Mouse (Mus musculus): ENCODE data around the gene Pum1. TPM values are rescaled to one million over a fixed set of nuclear protein-coding genes. Genes with fewer than 3 reads are reported as not detected.

Pum1 gene
- polyA plus RNA-seq, 1 experiment from 2014 or later: 106 TPM

DNA sequence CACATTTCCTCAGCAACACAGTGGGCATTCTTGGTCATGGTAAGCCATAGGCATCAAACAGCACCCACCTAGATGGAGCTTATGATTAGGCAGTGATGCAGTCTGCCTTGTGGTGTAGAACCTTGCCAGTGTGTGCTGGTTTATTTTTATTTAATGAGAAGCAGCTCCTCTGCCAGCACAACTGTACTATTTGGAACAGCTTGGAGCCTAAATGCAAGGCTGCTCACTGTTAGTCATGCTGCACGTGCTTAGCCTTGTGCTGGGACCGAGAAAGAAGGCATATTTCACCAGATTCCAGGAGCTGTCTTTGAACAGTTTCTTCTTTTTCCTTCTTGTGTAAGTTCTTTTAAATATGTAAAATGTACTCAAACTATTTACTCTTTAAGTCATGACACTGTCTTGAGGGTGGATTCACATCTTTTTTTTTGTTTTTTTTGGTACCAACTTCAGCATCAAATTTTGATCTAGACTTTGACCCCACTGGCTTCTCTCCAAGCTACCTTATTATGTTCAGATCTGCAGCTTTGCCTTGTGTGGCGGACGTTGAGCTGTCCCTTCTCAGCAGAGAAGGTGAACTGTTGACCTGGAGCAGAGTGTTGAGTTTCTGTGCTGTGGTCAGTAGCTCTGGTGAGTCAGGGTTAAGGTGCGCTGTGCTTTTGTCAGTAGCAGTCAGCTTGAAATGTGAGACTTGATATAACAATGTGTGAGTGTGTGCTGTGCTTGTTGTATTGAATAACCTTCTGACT lies 82.6 kb downstream of the Pum1 start:
- WGBS: 91% methylated on average over 5 of the region's 5 CpGs
- Histone ChIP-seq H3K36me3 (peaks cover 88% of the 10 kb centered on the region), H3K9me3 (no peaks in the 10 kb centered on the region), H3K27me3 (replicated peaks) (no peaks in the 10 kb centered on the region), H3K4me2 (replicated peaks) (no peak overlapping the region), H3K9ac (no peak overlapping the region), H3K4me1 (no peaks in the 10 kb centered on the region), H3K4me3 (no peak overlapping the region), H3K27ac (no peak overlapping the region)
- ATAC-seq (ENCODE audit: low FRiP score, low read depth): no peak

DNA sequence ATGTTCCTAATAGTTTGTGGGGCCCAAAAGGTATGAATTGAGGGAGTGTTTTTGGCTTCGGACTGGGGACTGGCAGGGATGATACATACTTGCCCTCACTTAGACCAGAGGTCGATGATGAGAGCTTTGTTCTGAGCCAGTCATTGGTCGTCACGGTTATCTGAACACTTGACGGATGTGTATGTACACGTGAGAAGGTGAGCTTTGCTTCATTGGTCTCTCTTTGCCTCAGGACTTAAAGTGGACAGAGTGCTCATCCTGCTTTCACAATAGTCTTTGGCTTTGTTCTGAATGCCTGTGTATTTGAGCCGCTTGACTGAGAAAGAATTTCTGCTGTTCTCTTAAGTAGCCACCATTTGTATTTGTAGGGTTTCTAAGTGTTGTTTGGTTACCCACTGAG lies 86.4 kb downstream of the Pum1 start:
- Histone ChIP-seq H3K36me3 (peaks cover 94% of the 10 kb centered on the region), H3K4me2 (replicated peaks) (no peak overlapping the region), H3K9ac (no peak overlapping the region), H3K4me1 (no peaks in the 10 kb centered on the region), H3K27me3 (replicated peaks) (no peaks in the 10 kb centered on the region), H3K4me3 (no peak overlapping the region), H3K27ac (no peak overlapping the region), H3K9me3 (no peaks in the 10 kb centered on the region)
- no peak for ATAC-seq (ENCODE audit: low FRiP score, low read depth)
- WGBS: 76% methylated on average over 7 of the region's 7 CpGs

DNA sequence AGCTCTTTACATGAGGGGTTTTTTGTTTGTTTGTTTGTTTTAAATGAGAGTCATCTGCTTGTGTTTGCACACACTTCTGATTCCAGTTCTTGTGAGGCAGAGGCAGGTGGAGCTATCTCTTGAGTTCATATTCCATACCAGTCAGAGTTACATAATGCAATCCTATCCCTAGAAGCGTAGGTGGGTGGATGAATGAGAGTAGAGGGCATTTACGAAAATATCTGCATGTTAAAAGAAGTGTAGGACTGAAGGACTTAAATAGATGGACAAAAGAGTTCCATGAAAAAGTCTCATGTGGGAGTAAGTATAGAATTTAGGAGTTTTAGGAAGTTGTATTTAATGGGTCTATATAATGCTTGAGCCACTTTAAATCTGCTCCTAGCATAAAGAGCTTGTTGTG lies 88.8 kb downstream of the Pum1 start:
- Histone ChIP-seq H3K4me2 (replicated peaks) (no peak overlapping the region), H3K4me3 (no peak overlapping the region), H3K9ac (no peak overlapping the region), H3K27ac (no peak overlapping the region), H3K9me3 (no peaks in the 10 kb centered on the region), H3K36me3 (peaks cover 84% of the 10 kb centered on the region), H3K4me1 (no peaks in the 10 kb centered on the region), H3K27me3 (replicated peaks) (no peaks in the 10 kb centered on the region)
- 96% methylated on average over 2 of the region's 2 CpGs for WGBS
- ATAC-seq (ENCODE audit: low FRiP score, low read depth): no peak

DNA sequence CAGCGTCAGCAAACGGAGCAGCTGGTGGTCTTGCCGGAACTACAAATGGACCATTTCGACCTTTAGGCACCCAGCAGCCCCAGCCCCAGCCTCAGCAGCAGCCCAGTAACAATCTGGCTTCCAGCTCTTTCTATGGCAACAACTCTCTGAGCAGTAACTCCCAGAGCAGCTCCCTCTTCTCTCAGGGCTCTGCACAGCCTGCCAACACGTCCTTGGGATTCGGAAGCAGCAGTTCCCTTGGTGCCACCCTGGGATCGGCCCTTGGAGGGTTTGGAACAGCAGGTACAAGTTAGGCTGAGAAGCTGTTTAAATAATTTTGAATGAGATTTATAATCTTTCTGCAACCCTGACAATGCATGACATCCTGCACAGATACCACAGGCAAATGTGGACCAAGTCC lies 89.5 kb downstream of the Pum1 start:
- Histone ChIP-seq H3K9ac (no peak overlapping the region), H3K36me3 (peaks cover 83% of the 10 kb centered on the region), H3K27me3 (replicated peaks) (no peaks in the 10 kb centered on the region), H3K9me3 (no peaks in the 10 kb centered on the region), H3K27ac (no peak overlapping the region), H3K4me3 (no peak overlapping the region), H3K4me2 (replicated peaks) (no peak overlapping the region), H3K4me1 (no peaks in the 10 kb centered on the region)
- ATAC-seq (ENCODE audit: low FRiP score, low read depth): no peak
- 80% methylated on average over 7 of the region's 7 CpGs for WGBS

DNA sequence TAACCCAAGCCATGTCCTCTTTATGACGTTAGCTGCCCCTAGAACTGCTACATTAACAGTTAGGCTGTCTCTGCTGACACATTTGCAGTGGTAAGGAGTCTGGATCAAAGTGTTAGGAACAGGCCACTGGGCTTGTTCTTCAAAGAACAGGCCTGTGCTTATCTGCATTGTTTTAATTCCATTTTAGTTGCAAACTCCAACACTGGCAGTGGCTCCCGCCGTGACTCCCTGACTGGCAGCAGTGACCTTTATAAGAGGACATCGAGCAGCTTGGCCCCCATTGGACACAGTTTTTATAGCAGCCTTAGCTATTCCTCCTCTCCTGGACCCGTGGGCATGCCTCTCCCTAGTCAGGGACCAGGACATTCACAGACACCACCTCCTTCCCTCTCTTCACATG lies 90.6 kb downstream of the Pum1 start:
- Histone ChIP-seq H3K4me2 (replicated peaks) (no peak overlapping the region), H3K4me1 (no peaks in the 10 kb centered on the region), H3K27ac (no peak overlapping the region), H3K36me3 (peaks cover 82% of the 10 kb centered on the region), H3K9ac (no peak overlapping the region), H3K9me3 (no peaks in the 10 kb centered on the region), H3K4me3 (no peak overlapping the region), H3K27me3 (replicated peaks) (no peaks in the 10 kb centered on the region)
- 83% methylated on average over 5 of the region's 5 CpGs for WGBS
- ATAC-seq (ENCODE audit: low FRiP score, low read depth): no peak

DNA sequence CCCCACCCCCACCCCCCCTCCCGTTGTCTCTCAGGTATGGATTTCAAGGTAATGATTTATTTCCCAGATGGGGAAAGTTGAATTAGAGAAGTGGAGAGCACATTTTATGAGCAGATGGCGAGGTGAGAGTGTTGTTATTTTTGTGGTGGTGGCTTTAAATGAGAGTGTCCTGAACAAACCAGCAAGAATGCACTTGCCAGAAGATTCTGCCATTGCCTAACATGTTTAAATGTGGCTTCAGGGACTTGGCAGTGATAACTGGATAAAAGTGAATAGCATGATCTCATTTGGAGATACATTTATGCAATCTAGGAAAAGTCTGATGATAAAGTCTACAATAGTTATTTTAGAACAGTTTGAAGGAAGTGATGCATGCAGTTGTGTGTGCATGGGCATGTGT lies 91.7 kb downstream of the Pum1 start:
- 82% methylated on average over 2 of the region's 2 CpGs for WGBS
- ATAC-seq (ENCODE audit: low FRiP score, low read depth): no peak
- Histone ChIP-seq H3K4me1 (no peaks in the 10 kb centered on the region), H3K27me3 (replicated peaks) (no peaks in the 10 kb centered on the region), H3K4me3 (no peak overlapping the region), H3K27ac (no peak overlapping the region), H3K4me2 (replicated peaks) (no peak overlapping the region), H3K36me3 (peaks cover 83% of the 10 kb centered on the region), H3K9me3 (no peaks in the 10 kb centered on the region), H3K9ac (no peak overlapping the region)

DNA sequence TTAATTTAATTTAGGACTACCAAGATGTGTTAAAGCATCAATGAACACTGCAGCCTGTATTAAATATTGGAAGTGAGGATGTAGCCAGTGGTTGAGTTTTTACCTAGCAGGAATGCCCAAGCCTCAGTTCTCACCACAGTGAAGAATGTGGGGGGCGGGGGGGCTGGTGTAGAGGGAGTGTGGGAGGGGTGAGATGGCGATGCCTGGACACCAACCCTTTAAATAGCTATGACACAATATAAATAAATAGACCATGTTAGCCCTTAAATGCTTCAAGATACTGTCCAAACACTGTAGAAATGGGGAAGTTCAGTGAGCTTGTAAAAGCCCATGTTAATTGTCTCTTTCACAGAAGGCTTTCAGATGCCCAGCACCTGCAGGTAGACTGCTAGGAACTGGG lies 96.8 kb downstream of the Pum1 start:
- Histone ChIP-seq H3K4me2 (replicated peaks) (no peak overlapping the region), H3K36me3 (peaks cover 77% of the 10 kb centered on the region), H3K9me3 (no peaks in the 10 kb centered on the region), H3K27me3 (replicated peaks) (no peaks in the 10 kb centered on the region), H3K4me1 (no peaks in the 10 kb centered on the region), H3K4me3 (no peak overlapping the region), H3K27ac (no peak overlapping the region), H3K9ac (no peak overlapping the region)
- ATAC-seq (ENCODE audit: low FRiP score, low read depth): no peak
- WGBS: 89% methylated on average over 2 of the region's 2 CpGs

DNA sequence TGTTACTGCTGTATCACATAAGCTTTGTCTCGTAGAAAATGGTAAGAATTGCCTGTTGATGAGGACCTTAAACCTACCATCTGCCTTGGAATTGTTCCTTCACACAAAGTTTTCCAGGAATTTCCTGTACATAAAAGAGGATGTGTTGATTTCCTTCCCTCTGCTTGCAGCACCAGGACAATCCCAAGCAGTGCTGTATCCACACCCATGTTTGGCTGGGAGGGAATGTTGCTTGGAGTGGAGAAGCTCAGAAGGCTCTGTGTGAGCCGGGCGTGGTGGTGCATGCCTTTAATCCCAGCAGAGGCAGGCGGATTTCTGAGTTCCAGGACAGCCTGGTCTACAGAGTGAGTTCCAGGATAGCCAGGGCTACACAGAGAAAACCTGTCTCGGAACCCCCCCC lies 98.7 kb downstream of the Pum1 start:
- no peak for ATAC-seq (ENCODE audit: low FRiP score, low read depth)
- Histone ChIP-seq H3K4me1 (no peaks in the 10 kb centered on the region), H3K4me3 (no peak overlapping the region), H3K4me2 (replicated peaks) (no peak overlapping the region), H3K9me3 (no peaks in the 10 kb centered on the region), H3K27me3 (replicated peaks) (no peaks in the 10 kb centered on the region), H3K27ac (no peak overlapping the region), H3K9ac (no peak overlapping the region), H3K36me3 (peaks cover 86% of the 10 kb centered on the region)
- 93% methylated on average over 5 of the region's 5 CpGs for WGBS

DNA sequence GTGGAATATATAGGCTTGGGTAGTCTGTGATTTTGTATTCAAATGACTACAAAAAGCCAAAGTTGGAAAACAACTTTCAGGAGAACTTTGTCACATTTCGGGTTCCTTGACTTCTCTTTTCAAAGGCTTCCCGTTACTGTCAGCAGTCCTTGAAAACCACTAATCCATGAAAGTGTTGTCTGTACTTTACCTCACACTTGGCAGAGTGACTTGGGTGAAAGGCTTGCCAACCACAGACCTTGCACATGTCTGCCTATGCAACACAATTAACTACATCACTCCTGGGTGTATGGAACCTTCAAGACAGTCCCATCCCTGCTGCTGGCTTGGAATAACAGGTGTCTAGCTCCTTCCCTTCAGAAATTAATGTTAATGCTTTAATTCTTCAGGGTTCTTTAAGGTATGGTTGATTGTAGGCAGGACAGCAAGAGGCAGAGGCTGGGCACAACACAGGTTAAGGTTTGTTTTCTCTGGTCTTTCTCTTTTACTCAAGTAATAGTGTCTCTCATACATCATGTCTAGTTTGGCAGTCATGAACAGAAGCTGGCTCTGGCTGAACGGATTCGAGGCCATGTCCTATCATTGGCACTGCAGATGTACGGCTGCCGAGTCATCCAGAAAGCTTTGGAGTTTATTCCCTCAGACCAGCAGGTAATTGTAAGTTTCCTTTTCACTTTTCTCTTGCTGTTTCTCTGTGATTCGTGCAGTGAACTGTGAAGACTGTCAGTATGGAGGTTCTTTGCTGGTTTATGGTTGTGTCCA lies 102.5 kb downstream of the Pum1 start:
- Histone ChIP-seq H3K4me1 (no peaks in the 10 kb centered on the region), H3K4me2 (replicated peaks) (no peak overlapping the region), H3K9me3 (no peaks in the 10 kb centered on the region), H3K9ac (no peak overlapping the region), H3K27ac (no peak overlapping the region), H3K36me3 (peaks cover 87% of the 10 kb centered on the region), H3K27me3 (replicated peaks) (no peaks in the 10 kb centered on the region), H3K4me3 (no peak overlapping the region)
- no peak for ATAC-seq (ENCODE audit: low FRiP score, low read depth)
- WGBS: 95% methylated on average over 7 of the region's 7 CpGs

DNA sequence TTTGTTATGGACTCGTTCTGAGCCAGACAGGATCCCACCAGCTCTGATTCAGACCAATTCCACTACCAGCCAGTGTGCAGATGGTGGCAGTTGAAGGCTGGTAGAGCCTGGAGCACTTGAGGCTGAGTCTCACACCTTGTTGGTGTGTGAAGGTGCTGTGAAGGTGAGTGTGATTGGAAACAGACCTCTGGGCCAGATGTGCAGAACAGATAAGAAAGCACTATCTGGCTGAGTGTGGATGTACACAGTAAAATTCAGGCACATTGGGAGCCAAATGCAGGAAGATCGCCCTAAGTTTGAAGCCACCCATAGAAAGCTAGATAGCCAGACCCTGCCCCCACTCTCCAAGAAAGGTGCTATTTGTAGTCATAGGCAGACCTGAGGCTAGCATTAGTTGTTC lies 103.3 kb downstream of the Pum1 start:
- Histone ChIP-seq H3K9me3 (no peaks in the 10 kb centered on the region), H3K4me3 (no peak overlapping the region), H3K27me3 (replicated peaks) (no peaks in the 10 kb centered on the region), H3K4me1 (no peaks in the 10 kb centered on the region), H3K9ac (no peak overlapping the region), H3K36me3 (peaks cover 86% of the 10 kb centered on the region), H3K4me2 (replicated peaks) (no peak overlapping the region), H3K27ac (no peak overlapping the region)
- WGBS: 91% methylated on average over 2 of the region's 2 CpGs
- ATAC-seq (ENCODE audit: low FRiP score, low read depth): no peak

DNA sequence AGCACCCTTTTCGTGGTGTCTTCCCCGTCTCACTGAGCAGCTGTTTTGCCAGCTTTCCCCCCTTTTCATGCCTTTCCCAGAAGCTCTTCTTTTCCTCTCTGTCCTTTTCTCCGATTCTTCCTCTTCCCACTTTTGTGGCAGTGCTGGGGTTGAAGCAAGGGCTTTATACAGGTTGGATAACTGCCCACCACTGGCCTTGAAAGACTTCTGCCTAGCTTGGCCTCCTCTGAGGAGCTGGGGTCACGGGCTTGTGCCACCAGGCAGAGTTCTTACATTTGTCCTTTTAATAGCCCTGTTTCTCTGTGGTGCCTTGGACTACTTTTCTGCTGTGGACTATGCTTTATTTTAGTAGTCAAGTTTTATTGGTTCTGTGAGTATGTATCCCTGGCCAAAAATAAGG lies 103.8 kb downstream of the Pum1 start:
- Histone ChIP-seq H3K4me2 (replicated peaks) (no peak overlapping the region), H3K27ac (no peak overlapping the region), H3K9me3 (no peaks in the 10 kb centered on the region), H3K27me3 (replicated peaks) (no peaks in the 10 kb centered on the region), H3K9ac (no peak overlapping the region), H3K36me3 (peaks cover 85% of the 10 kb centered on the region), H3K4me3 (no peak overlapping the region), H3K4me1 (no peaks in the 10 kb centered on the region)
- ATAC-seq (ENCODE audit: low FRiP score, low read depth): no peak
- WGBS: 93% methylated on average over 4 of the region's 4 CpGs

DNA sequence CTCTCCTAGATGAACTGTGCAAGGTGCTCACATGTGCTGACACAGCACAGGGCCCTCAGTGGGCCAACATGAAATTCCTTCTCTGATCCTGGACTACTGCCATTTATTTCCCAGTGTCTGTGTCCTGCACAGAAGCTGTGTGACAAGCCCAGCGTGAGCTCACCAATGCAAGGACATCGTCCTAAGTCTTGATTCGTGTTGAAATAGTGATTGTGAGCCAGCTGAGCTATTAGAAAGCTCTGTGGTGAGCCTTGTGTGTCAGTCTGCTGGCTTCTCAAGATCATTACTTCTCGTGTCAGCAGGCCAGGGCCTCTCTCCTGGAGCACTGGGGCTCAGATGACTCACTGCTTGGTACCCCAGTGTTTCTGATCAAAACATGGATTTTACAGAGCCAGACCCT lies 110.8 kb downstream of the Pum1 start:
- H3K4me2 ChIP-seq (replicated peaks): no peak overlapping the region
- no peak overlapping the region for H3K9ac ChIP-seq
- no peak for ATAC-seq (ENCODE audit: low FRiP score, low read depth)
- 94% methylated on average over 4 of the region's 4 CpGs for WGBS
- H3K27me3 ChIP-seq (replicated peaks): no peaks in the 10 kb centered on the region
- H3K4me3 ChIP-seq: no peak overlapping the region
- H3K9me3 ChIP-seq: no peaks in the 10 kb centered on the region
- H3K36me3 ChIP-seq: peaks cover 75% of the 10 kb centered on the region
- no peak overlapping the region for H3K27ac ChIP-seq
- no peaks in the 10 kb centered on the region for H3K4me1 ChIP-seq

DNA sequence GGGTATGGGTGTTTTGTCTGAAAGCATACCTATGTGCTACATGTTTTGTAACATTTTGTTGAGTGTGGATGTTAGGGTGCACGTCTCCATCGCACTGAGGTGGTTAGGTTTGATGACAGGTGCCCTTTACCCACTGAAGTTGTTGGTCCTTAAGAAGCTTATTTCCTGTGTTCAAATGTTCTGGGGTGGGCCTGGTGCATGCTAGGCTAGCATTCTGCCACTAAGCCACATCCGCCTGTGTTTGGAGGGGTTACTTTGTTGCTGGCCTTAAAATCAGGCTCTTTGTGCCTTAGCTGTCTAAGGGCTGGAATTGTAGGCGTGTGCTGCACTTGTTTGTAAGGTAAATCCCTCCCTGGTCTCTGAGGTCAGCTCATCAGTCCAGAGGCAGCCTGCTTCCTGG lies 111.7 kb downstream of the Pum1 start:
- no peak overlapping the region for H3K4me3 ChIP-seq
- no peak overlapping the region for H3K4me2 ChIP-seq (replicated peaks)
- no peak overlapping the region for H3K27ac ChIP-seq
- H3K36me3 ChIP-seq: peaks cover 78% of the 10 kb centered on the region
- 96% methylated on average over 4 of the region's 4 CpGs for WGBS
- no peak for ATAC-seq (ENCODE audit: low FRiP score, low read depth)
- H3K9me3 ChIP-seq: no peaks in the 10 kb centered on the region
- H3K27me3 ChIP-seq (replicated peaks): no peaks in the 10 kb centered on the region
- H3K9ac ChIP-seq: no peak overlapping the region
- no peaks in the 10 kb centered on the region for H3K4me1 ChIP-seq

All from neural tube, embryonic 12.5 days (tissue).